Mouse (Mus musculus) testis, adult 2 months (tissue): ENCODE data around the gene Gm48551.

Experiments used
- CTCF ChIP-seq: fragments of 200-500 bp; IDR thresholded peaks from 2 replicates; pipeline ENCODE4 v1.5.1; 2012; ENCODE audit warnings: low read depth, mild to moderate bottlenecking, inconsistent platforms, low read length, moderate library complexity; ENCODE audit not compliant: control insufficient read depth, insufficient read depth, insufficient replicate concordance
- POLR2A ChIP-seq: fragments of 200-500 bp; IDR thresholded peaks from 2 replicates; pipeline ENCODE4 v1.6.1; 2012; ENCODE audit warnings: low read depth, mild to moderate bottlenecking, inconsistent platforms, low read length, moderate library complexity; ENCODE audit not compliant: control insufficient read depth

DNA sequence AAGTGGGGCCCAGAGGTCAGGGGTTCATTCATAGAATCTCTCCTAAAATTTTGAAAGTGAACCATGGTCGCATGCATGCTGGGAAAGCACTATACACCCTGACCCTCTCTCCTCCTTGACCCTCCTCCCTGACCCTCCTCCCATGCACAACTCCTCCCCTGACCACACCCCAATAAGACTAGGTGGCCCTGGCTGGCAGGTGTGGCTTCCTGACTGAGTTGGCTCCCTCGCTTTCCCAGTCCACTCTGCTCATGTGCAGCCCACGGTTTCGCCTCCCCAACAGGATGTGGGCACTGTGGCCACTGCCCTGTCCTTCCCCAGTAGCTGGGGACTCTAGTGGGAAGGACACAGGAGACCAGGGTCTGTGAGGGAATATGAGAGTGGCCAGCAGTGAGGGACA, 26.1 kb downstream of the Gm48551 start:
- TF ChIP-seq CTCF (no peak), POLR2A (no peak)
